Mouse (Mus musculus) bone marrow macrophage, adult 2 months (primary cell): Measurements from ENCODE around the gene Txnl4b.

Experiments
- CTCF ChIP-seq: IDR thresholded peaks from 2 replicates; pipeline ENCODE4 v1.5.1; 2012; ENCODE audit warnings: low read depth, mild to moderate bottlenecking, low read length, moderate library complexity
- POLR2A ChIP-seq: IDR thresholded peaks from 2 replicates; pipeline ENCODE4 v1.6.1; 2012; ENCODE audit warnings: mild to moderate bottlenecking, low read depth, low read length, borderline replicate concordance

GRCm38 (mm10) chr8:109595854-109596253, 30.2 kb downstream of the Txnl4b start:
- TF ChIP-seq CTCF (peak; percentile 79), POLR2A (no peak)
